Mouse (Mus musculus) right cerebral cortex, postnatal 4 days (tissue): ENCODE measurements around the gene Grik1.

Source experiments
- DNase-seq: peaks from one replicate; pipeline ENCODE4 v3.0.0-alpha.2; 2022

Gene Grik1

GRCm38 (mm10) chr16:87851550-87851949 lies 438.5 kb downstream of the Grik1 start:
- no peak for DNase-seq

DNA sequence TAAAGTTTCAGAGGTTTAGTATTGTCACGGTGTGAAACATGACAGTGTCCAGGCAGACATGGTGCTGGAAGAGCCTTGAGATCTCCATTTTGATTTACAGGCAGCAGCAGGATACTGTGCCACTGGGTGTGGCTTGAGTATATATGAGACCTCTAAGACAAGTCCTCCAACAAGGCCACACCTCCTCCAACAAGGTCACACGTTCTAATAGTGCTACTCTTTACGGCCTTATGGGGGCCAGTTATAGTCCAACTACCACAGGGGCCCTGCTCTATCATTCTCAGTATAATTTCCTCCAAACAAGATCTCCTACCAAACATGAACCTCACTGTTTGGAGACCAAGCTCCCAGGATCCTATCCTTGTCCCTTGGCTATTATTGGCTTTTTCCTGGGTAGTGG lies 441.3 kb downstream of the Grik1 start:
- DNase-seq: no peak
